Mouse (Mus musculus) urinary bladder, postnatal 10 days (tissue): ENCODE results near the gene Morn1.

Experiments used
- DNase-seq: peaks from one replicate; pipeline ENCODE4 v3.0.0; 2022; ENCODE audit warnings: low spot score

Morn1 gene

DNA sequence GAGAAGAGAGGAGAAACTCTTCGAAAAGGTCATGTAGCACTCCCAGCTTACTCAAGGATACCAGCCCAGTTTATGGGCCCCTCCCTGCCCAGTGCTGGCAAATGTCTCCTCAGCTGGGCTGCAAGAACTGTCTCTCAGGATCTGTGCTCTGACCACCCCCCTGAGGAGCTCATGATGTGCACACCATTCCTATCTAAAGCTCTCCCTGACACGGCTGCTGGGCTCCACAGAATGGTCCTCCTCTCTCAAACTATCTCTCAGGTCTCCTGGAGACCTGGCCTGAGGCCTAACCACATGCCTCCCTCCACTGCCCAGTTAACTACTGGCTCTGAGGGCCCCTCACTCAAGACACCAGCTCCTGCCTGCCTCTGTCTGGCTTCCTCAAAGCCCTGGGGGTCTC, 53.8 kb downstream of the Morn1 start:
- DNase-seq: no peak

GRCm38 (mm10) chr4:155140795-155141265, 54.5 kb downstream of the Morn1 start:
- no peak for DNase-seq

DNA sequence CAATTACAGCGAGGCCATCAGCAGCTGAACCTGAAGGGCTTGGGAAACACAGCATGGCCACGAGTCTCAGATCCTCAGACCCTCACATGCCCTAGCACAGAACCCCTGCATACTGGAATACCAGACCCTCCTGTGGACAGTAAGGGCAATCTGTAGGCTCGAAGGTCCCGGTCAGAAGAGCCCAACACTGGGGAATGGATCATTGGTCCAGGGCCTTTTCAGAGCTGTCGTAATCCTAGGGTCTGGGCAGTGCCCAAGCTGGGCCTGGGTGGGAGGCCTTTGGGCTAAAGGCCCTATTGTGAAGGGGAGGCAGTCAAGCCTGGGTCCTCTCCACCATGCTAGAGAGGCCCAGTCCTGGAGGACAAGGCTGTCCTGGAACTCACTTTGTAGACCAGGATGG, 56.5 kb downstream of the Morn1 start:
- DNase-seq: no peak

GRCm38 (mm10) chr4:155143411-155143810, 57.0 kb downstream of the Morn1 start:
- no peak for DNase-seq

GRCm38 (mm10) chr4:155143871-155144502, 57.6 kb downstream of the Morn1 start:
- DNase-seq: no peak

GRCm38 (mm10) chr4:155144548-155145180, 58.3 kb downstream of the Morn1 start:
- no peak for DNase-seq

DNA sequence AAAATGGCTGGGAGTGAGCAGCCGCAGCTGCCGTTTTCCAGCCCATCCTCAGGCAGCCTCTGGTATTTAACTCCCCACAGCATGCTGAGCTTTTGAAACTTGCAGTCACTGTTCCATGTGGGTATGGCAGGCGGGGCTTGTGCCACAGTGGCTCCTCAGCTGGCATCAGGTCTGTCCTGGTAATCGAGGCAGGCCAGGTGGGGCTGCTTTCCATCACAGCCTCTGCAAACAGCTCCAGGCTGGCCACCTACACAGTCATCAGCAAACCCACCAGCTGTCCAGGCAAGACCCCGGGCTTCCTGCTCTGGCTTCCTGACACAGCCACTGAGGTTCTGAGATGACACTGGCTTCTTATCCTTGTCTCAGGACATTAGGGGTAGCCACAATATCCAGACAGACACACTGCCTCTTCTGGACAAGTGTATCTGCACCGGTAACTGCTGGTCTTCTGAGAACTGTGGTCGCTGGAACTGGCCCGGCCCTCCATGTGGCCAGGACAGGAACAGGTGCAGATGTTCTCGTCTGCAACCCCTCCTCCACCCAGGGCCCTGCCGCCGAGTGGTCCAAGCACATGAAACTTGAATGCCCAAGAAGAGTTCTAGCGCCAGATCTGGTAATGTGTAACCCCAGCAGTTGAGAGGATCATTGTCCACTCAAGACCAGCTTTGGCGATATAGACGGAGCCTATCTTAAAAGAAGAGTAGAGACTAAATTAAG, 59.9 kb downstream of the Morn1 start:
- DNase-seq: no peak

DNA sequence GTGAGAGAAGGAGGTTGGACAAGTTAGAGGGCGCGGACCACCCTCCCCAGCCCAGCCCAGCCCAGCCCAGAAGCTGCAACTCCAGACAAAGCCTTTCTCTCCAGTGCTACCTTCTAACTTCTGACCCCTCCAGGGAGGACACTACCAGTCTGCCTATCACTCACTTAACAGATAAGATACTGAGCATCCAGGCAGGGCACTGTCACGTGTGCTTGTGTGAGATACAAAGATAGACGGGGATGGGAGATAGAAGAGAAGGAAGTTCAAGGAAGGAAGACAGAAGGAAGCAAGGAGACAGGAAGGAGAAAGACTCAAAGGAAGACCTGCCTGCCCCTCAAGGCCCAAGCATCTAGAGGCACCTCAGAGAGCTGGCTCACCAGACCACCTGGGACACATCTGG, 62.1 kb downstream of the Morn1 start:
- no peak for DNase-seq

GRCm38 (mm10) chr4:155148910-155149698, 62.7 kb downstream of the Morn1 start:
- DNase-seq: peak; percentile 53

GRCm38 (mm10) chr4:155149941-155150275, 63.5 kb downstream of the Morn1 start:
- DNase-seq: no peak

DNA sequence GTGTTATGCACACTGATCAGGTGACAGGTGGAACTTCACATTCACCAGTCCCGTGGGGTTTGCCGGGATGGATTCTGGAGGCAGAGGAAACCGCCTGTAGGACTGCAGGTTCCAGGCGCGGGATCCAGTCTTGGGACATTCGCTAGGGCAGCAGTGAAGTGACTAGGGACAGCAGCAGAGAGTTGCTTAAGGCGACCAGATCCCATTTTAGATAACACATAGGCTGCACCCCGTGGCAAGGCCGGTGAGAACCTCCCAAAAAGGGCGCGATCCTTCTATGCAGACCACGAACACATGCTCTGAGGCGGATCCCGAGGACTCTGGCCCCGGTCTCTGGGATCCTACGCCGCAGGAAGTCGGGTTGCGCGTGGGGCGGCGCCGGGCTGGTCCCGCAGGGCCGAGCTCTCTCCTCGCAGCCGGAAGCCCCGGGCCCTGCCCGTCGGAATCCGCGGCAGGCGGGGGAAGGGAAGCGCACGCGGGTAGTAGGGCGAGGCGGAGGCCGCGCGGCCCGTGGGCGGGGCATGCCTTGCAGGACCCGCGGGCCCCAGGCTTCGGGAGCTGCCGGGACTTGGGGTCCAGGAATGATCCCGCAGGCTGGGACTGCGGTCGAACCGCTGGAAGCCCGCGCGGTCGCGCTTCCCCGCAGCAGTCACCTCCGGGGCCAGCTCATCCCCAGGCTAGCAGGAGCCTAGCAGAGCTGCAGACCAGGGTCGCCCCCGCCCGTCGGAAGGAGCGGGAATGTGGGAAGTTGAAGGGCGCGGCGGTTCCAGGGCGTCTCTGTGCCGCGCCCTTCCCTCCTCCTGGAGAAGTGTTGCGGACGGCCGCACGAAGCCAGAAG, 64.1 kb downstream of the Morn1 start:
- DNase-seq: peak; percentile 64

DNA sequence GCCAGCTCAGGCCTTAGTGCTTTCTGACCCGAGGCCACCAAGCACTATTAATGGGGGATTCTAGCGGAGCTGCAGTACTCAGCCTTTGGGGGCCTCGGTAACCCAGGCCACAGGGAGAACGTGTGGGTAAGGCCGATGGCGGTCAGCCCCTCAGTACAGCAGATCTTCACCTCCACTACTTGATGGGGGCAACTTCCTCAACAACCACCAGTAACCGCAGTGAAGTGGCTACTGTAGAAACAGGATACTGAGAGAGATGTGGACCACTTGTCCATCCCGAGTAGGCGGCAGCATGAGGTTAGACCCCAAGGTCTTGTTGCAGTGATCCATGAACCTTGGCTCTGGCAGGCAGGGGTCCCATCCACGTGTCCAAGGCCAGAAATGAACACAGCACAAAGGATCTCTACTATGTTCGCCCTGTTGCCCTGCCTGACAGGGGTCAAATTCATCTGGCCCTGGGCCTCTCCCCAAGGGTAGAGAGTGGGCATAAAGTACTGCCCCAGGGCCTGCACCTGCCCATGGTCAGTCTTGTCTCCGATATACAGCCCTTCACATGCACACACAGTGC, 64.9 kb downstream of the Morn1 start:
- DNase-seq: no peak

DNA sequence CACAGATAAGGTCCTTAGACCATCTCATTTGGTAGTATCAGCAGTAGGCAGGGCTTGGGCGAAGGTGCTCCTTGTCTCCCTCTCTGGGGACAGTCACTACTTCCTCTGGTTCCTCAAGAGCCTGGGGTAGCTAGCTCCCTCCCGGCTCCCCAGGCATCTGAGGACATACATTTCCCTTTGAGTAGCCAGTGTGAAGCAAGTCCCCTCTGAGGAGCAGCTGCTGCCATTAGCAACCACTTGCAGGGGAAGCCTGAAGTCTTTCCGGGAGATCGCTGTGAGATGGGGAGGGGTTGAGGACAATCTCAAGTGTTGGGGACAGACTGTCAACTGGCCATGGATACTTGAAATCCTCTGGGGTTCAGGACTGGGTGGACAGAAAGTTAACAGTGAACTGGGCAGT, 65.5 kb downstream of the Morn1 start:
- no peak for DNase-seq

DNA sequence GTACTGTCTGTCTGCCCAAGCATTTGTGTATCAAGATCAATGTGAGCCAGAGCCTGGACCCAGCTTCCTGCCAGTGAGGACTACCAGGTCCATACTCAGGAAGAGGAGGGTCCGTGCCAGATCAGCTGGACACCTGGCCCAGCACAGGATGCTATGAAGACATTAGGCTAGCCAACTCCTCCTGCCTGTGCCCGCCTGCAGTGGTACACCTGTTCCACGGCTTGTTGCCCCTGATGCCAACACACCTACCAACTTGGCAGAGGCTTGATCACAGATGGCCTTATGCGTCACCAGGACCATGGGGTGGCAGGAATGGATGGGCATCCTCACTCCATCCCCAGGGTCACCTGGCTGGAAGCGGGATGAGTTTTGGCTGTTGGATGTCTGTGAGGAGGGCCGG, 66.1 kb downstream of the Morn1 start:
- no peak for DNase-seq

DNA sequence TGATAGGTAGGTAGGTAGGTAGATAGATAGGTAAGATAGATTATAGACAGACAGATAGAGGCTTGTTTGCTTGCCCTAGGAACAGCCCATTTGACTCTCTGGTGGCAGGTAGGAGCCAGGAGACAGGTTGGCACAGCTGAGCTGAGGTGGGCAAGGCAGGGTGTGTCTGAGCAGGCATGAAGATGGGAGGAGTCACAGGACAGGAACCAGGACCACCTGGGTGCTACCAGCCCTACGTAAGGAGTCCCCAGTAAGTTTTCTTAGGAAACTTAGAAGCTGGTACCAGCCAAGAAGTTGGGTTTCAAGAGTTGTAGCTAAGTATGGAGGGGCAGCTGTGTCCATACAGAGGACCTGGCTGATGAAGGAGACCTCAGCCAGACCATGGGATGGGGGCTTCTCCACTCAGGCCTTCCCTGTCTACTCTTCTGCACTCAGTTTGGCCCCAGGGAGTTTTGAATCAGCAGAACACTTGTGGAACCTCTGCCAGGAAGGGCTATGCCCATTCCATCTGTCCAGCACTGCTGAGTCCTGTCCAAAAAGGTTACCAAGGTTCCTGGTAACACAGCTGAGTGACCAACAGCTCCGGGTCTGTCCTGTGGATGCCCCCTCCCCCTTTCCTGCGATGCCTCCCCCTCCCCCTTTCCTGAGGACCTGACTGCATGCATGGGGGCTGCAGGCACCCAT, 67.2 kb downstream of the Morn1 start:
- no peak for DNase-seq

GRCm38 (mm10) chr4:155154986-155155385, 68.6 kb downstream of the Morn1 start:
- DNase-seq: no peak

- no peak for DNase-seq
Measured at GRCm38 (mm10) chr4:155156734-155157133, 70.4 kb downstream of the Morn1 start.

DNA sequence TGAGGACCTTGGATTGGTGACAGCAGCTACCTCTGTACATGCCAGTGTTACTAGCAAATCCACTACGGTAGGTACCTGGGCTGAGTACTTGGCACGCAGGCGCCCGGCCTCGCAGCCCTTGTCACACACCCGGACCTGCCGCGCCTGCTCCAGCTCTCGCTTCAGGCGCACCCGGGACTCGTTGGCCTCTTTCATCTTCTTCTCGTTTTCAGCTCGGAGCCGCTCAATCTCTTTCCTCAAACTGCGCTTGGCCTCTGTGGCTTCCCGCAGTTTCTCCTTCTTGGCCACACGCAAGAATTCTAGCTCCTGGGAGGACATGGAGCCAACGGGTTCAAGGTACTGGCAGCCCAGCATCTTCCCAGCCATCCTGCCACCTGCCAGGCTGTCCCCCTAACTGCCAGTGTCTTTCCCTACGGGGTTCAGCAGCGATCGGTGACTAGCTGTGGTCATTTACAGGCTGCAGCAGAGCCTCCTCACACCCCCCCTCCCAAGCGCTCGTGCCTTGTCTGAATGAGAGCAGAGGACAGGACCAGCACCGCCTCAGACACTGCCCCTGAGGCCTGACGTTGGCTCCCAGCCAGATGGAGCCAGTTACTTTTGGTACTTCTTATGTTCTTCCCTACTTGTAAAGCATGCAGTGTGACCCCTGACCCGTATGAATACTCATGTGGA, 71.6 kb downstream of the Morn1 start:
- no peak for DNase-seq

GRCm38 (mm10) chr4:155158543-155158917, 72.2 kb downstream of the Morn1 start:
- no peak for DNase-seq
